Mouse (Mus musculus): Measurements from ENCODE around the gene Rrp15. TPM values are rescaled to one million over a fixed set of nuclear protein-coding genes. Genes with fewer than 3 reads are reported as not detected.
A peak's percentile ranks its signal among the peaks of the same experiment; 100 is the strongest.

The Rrp15 gene
- total RNA-seq, 2 experiments from 2014 or later: 13.1 to 15.8 TPM

- no peak for DNase-seq (ENCODE audit: extremely low spot score in 1 of 2, low spot score in 2 of 2)
- intact Hi-C loops (cut with DNase I): no loop called here
- TF ChIP-seq CTCF (IDR thresholded peaks at IDR 0.05): no peak
- Histone ChIP-seq H3K4me3 (no peak overlapping the region), H3K27ac (no peak overlapping the region)
Observed at GRCm38 (mm10) chr1:186695361-186695760, 53.8 kb downstream of the Rrp15 start.

DNA sequence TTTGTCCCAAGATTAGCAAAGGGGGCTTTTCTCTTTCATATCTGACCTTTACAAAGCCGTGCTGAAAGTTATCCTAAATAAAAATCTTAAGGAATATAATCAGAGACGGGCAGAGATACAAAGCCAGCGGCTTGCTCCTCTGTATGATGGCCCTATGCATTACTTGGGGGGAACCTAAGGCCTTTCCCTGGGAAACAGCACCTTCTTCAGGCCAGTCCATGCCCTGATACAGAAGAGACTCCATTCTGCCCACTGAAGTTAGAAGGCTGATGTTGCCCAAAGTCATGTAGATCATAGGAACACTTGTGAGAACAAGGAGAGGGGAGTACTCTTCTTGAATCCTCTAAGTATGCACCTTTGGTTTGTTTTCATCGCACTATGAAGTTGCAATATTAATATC is 56.8 kb downstream of the Rrp15 start:
- intact Hi-C loops (cut with DNase I): no loop called here
- H3K27ac ChIP-seq: no peak overlapping the region
- no peak overlapping the region for H3K4me3 ChIP-seq
- peak; percentile 29 for TF ChIP-seq CTCF (IDR thresholded peaks at IDR 0.05)
- no peak for DNase-seq (ENCODE audit: extremely low spot score in 1 of 2, low spot score in 2 of 2)

DNA sequence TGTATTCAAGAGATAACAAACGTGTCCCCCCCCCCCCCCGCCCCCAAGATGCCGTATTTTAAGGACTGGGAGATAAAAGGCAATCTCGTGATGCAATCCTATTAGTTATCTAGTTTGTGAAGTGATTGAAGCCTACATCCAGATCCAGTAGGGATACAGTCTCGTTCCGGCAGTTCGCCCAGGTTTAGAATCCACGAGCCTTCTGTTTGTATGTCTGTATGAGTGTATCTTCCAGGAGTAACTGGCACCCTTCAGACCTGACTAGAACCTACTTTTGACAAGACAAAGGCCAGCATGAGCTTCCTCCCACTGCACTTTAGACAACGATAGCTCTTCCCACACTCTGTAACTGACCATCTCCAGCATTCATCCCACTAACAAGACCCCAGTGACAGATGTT is 57.5 kb downstream of the Rrp15 start:
- DNase-seq (ENCODE audit: extremely low spot score in 1 of 2, low spot score in 2 of 2): no peak
- Histone ChIP-seq H3K4me3 (no peak overlapping the region), H3K27ac (no peak overlapping the region)
- TF ChIP-seq CTCF (IDR thresholded peaks at IDR 0.05): no peak
- intact Hi-C loops (cut with DNase I): no loop called here

- H3K27ac ChIP-seq: no peak overlapping the region
- no peak for DNase-seq (ENCODE audit: extremely low spot score in 1 of 2, low spot score in 2 of 2)
- no peak for TF ChIP-seq CTCF (IDR thresholded peaks at IDR 0.05)
- intact Hi-C loops (cut with DNase I): no loop called here
- no peak overlapping the region for H3K4me3 ChIP-seq
Observed at GRCm38 (mm10) chr1:186684041-186684440, 65.1 kb downstream of the Rrp15 start.

DNA sequence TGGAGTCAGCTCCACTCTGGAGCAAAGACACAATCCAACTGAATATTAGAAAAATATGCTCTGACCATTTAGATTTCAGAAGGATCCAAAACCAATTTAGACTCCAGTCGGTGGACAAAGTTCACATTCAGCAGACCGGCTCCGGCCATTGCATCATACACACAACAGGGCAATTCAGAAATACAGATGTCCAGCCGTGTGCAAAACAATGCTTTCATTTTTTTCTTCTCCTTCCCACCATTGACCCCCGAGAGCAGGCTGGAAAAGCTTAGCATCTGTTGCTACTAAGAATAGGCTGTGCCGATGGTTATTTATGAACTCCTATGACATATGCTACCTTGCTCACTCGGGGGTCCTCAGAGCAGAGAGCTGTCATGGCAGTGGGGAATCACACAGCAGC is 66.6 kb downstream of the Rrp15 start:
- H3K4me3 ChIP-seq: no peak overlapping the region

DNA sequence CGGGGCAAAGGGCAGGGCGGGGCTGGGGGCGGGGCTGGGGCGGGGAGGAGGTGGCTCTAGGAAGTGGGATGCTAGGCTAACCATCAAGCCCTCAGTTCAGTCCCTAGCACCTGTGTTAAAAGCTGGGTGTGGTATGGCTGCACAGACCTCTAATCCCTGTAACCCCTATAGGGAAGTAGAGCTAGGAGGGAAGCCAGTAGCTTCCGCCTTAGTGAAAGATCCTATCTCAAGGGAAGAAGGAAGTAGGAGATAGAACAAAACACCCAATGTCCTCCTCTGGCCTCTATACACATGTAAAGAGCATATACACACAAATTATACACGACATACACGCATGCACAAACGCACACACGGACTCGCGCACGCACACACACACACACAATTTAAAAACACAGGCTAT is 71.5 kb downstream of the Rrp15 start:
- no peak for TF ChIP-seq CTCF (IDR thresholded peaks at IDR 0.05)
- no peak overlapping the region for H3K27ac ChIP-seq
- intact Hi-C loops (cut with DNase I): no loop called here
- no peak overlapping the region for H3K4me3 ChIP-seq
- no peak for DNase-seq (ENCODE audit: extremely low spot score in 1 of 2, low spot score in 2 of 2)

More for the DNA sequence above, 66.6 kb downstream of the Rrp15 start:
- H3K27ac ChIP-seq: no peak overlapping the region
- intact Hi-C loops (cut with DNase I): no loop called here
- TF ChIP-seq CTCF (IDR thresholded peaks at IDR 0.05): no peak
- DNase-seq (ENCODE audit: extremely low spot score in 1 of 2, low spot score in 2 of 2): no peak

GRCm38 (mm10) chr1:186676199-186676598 is 73.0 kb downstream of the Rrp15 start:
- Histone ChIP-seq H3K4me3 (no peak overlapping the region), H3K27ac (no peak overlapping the region)
- no peak for TF ChIP-seq CTCF (IDR thresholded peaks at IDR 0.05)
- intact Hi-C loops (cut with DNase I): no loop called here
- DNase-seq (ENCODE audit: extremely low spot score in 1 of 2, low spot score in 2 of 2): no peak

- Histone ChIP-seq H3K4me3 (no peak overlapping the region), H3K27ac (no peak overlapping the region)
- TF ChIP-seq CTCF (IDR thresholded peaks at IDR 0.05): no peak
- intact Hi-C loops (cut with DNase I): no loop called here
- no peak for DNase-seq (ENCODE audit: extremely low spot score in 1 of 2, low spot score in 2 of 2)
Observed at GRCm38 (mm10) chr1:186675263-186675662, 73.9 kb downstream of the Rrp15 start.

DNA sequence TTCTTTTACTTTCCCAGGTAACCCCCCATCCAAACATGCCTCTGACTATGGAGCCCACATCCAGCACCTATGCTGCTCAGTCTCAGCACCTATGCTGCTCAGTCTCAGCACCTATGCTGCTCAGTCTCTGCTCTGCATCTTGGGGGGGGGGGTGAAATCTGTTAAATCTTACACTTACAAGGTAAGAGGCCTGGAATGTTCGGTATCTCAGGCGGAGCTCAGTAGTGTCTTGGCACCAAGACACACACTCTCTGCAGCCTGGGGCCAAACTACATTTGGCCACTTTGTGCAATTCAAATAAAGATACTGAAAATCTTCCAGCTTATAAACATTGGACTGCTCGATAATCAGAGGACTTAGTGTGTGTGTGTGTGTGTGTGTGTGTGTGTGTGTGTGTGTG is 74.5 kb downstream of the Rrp15 start:
- no peak overlapping the region for H3K4me3 ChIP-seq
- H3K27ac ChIP-seq: no peak overlapping the region
- intact Hi-C loops (cut with DNase I): no loop called here
- DNase-seq (ENCODE audit: extremely low spot score in 1 of 2, low spot score in 2 of 2): no peak
- TF ChIP-seq CTCF (IDR thresholded peaks at IDR 0.05): no peak

GRCm38 (mm10) chr1:186673166-186673565 is 76.0 kb downstream of the Rrp15 start:
- no peak for TF ChIP-seq CTCF (IDR thresholded peaks at IDR 0.05)
- H3K4me3 ChIP-seq: no peak overlapping the region
- DNase-seq (ENCODE audit: extremely low spot score in 1 of 2, low spot score in 2 of 2): no peak
- intact Hi-C loops (cut with DNase I): no loop called here
- no peak overlapping the region for H3K27ac ChIP-seq

Other genes with a start within 250 kb of the Rrp15 start
- 1 to 10 TPM; 6.0 to 7.4 TPM for gene Tgfb2, start 43.4 kb downstream of the Rrp15 start, total RNA-seq (2021)
- gene D1Pas1, start 218.1 kb upstream of the Rrp15 start, total RNA-seq (2021): not detected